Mouse (Mus musculus): ENCODE data around the gene Gm48552. TPM values are rescaled to one million over a fixed set of nuclear protein-coding genes. Genes with fewer than 3 reads are reported as not detected.
A peak's percentile ranks its signal among the peaks of the same experiment; 100 is the strongest.

The Gm48552 gene
- not detected in 2 replicates for total RNA-seq (2015; ENCODE audit: low replicate concordance)
- total RNA-seq (2017; ENCODE audit: low replicate concordance), result not detected in 2 replicates

- no peak for ATAC-seq (replicated peaks; ENCODE audit: low FRiP score, poor library complexity, severe bottlenecking)
Observed at GRCm38 (mm10) chr10:81388505-81389055, at the start of gene Gm48552. TSS of gene Gm48552 (plus strand) at chr10:81389005.

- no peak; the same call in 1 of the 2 replicates for ATAC-seq (replicated peaks; ENCODE audit: low FRiP score, poor library complexity, severe bottlenecking)
Observed at GRCm38 (mm10) chr10:81340551-81341332, 48.1 kb upstream of the Gm48552 start.

- ATAC-seq (replicated peaks; ENCODE audit: low FRiP score, poor library complexity, severe bottlenecking), result peak; percentile 56; the same call in 1 of the 2 replicates
Observed at GRCm38 (mm10) chr10:81341333-81341949, 47.4 kb upstream of the Gm48552 start.

- ATAC-seq (replicated peaks; ENCODE audit: low FRiP score, poor library complexity, severe bottlenecking), result no peak
Observed at GRCm38 (mm10) chr10:81342686-81343505, 45.9 kb upstream of the Gm48552 start, which contains the start of gene Gipc3. TSS of gene Gipc3 (minus strand) at chr10:81343266.

GRCm38 (mm10) chr10:81344421-81345161 lies 44.2 kb upstream of the Gm48552 start:
- no peak for ATAC-seq (replicated peaks; ENCODE audit: low FRiP score, poor library complexity, severe bottlenecking)

GRCm38 (mm10) chr10:81345162-81345534 lies 43.7 kb upstream of the Gm48552 start:
- ATAC-seq (replicated peaks; ENCODE audit: low FRiP score, poor library complexity, severe bottlenecking), result no peak

- ATAC-seq (replicated peaks; ENCODE audit: low FRiP score, poor library complexity, severe bottlenecking), result peak; percentile 59
Observed at GRCm38 (mm10) chr10:81346453-81347067, 42.2 kb upstream of the Gm48552 start.

GRCm38 (mm10) chr10:81349146-81349545 lies 39.7 kb upstream of the Gm48552 start:
- ATAC-seq (replicated peaks; ENCODE audit: low FRiP score, poor library complexity, severe bottlenecking), result peak; percentile 62

GRCm38 (mm10) chr10:81349961-81350350 lies 38.8 kb upstream of the Gm48552 start:
- ATAC-seq (replicated peaks; ENCODE audit: low FRiP score, poor library complexity, severe bottlenecking), result no peak

GRCm38 (mm10) chr10:81350351-81351063 lies 38.3 kb upstream of the Gm48552 start, which contains the start of gene Hmg20b:
TSS of gene Hmg20b (minus strand) at chr10:81350480.
- peak; percentile 82 for ATAC-seq (replicated peaks; ENCODE audit: low FRiP score, poor library complexity, severe bottlenecking)

GRCm38 (mm10) chr10:81351678-81352291 lies 37.0 kb upstream of the Gm48552 start:
- ATAC-seq (replicated peaks; ENCODE audit: low FRiP score, poor library complexity, severe bottlenecking), result peak; percentile 53

GRCm38 (mm10) chr10:81354738-81355477 lies 33.9 kb upstream of the Gm48552 start:
- no peak for ATAC-seq (replicated peaks; ENCODE audit: low FRiP score, poor library complexity, severe bottlenecking)

- ATAC-seq (replicated peaks; ENCODE audit: low FRiP score, poor library complexity, severe bottlenecking), result no peak
Observed at GRCm38 (mm10) chr10:81355533-81355932, 33.3 kb upstream of the Gm48552 start.

GRCm38 (mm10) chr10:81356352-81356990 lies 32.3 kb upstream of the Gm48552 start:
- 0 out of 2 replicates have a peak, but pooled peaks have one; percentile 10 for ATAC-seq (replicated peaks; ENCODE audit: low FRiP score, poor library complexity, severe bottlenecking)

GRCm38 (mm10) chr10:81356991-81357844 lies 31.6 kb upstream of the Gm48552 start, which contains the start of gene Mfsd12:
TSS of gene Mfsd12 (plus strand) at chr10:81357491.
- ATAC-seq (replicated peaks; ENCODE audit: low FRiP score, poor library complexity, severe bottlenecking), result peak; percentile 86

Data from erythroid progenitor cell, adult 5-6 weeks (primary cell).